Mouse (Mus musculus) intestine, embryonic 16.5 days (tissue): Measurements from ENCODE around the gene Elavl2. TPM values are rescaled to one million over a fixed set of nuclear protein-coding genes. Genes with fewer than 3 reads are reported as not detected.

Source experiments
- ATAC-seq: fragments of 200-750 bp; cut with Nextera tagmentation; 2 replicates; pipeline ENCODE4 v1.8.0; 2017; ENCODE audit warnings: moderate TSS enrichment, moderate library complexity
- H3K27ac ChIP-seq: fragments of 300-500 bp; sonication (generic); 2 replicates; pipeline ENCODE4 v1.5.1; 2014; ENCODE audit warnings: mild to moderate bottlenecking, low read length
- H3K27me3 ChIP-seq: fragments of 300-500 bp; sonication (generic); replicated peaks from 2 replicates; pipeline ENCODE4 v1.6.1; 2014; ENCODE audit warnings: low read length, control low read depth, mixed read lengths; ENCODE audit not compliant: control insufficient read depth, insufficient read depth
- H3K36me3 ChIP-seq: fragments of 300-500 bp; sonication (generic); 2 replicates; pipeline ENCODE4 v1.6.1; 2014; ENCODE audit warnings: low read length, control low read depth; ENCODE audit not compliant: control insufficient read depth, insufficient read depth
- H3K4me1 ChIP-seq: fragments of 300-500 bp; sonication (generic); 2 replicates; pipeline ENCODE4 v1.6.1; 2014; ENCODE audit warnings: low read length, control low read depth, mixed read lengths; ENCODE audit not compliant: control insufficient read depth, insufficient read depth
- H3K4me2 ChIP-seq: fragments of 300-500 bp; sonication (generic); 2 replicates; pipeline ENCODE4 v1.6.1; 2014; ENCODE audit warnings: low read depth, low read length, control low read depth
- H3K4me3 ChIP-seq: fragments of 300-500 bp; sonication (generic); 2 replicates; pipeline ENCODE4 v1.5.1; 2014; ENCODE audit warnings: mild to moderate bottlenecking, low read length
- H3K9ac ChIP-seq: fragments of 300-500 bp; sonication (generic); 2 replicates; pipeline ENCODE4 v1.6.1; 2014; ENCODE audit warnings: low read depth, low read length
- H3K9me3 ChIP-seq: fragments of 300-500 bp; sonication (generic); 2 replicates; pipeline ENCODE4 v1.6.1; 2016; ENCODE audit warnings: low read length, control low read depth; ENCODE audit not compliant: control insufficient read depth
- WGBS: fragments of 180-500 bp; shearing (Covaris S2); extraction: QIAGEN DNeasy Blood & Tissue Kit; methylation state at CpG from one replicate; pipeline ENCODE4 v1.1.7; 2014; 5-methylcytosine and 5-hydroxymethylcytosine counted together
- polyA plus RNA-seq: library from polyadenylated mRNA; unstranded; fragments of >200 nt; fragmentation: Nextera tagmentation; extraction: Ambion mirVana; gene quantifications from 2 replicates; pipeline ENCODE4 v1.2.1, GENCODE M21; 2015

Gene Elavl2
- polyA plus RNA-seq, 1 experiment from 2014 or later, result 2.6 TPM

DNA sequence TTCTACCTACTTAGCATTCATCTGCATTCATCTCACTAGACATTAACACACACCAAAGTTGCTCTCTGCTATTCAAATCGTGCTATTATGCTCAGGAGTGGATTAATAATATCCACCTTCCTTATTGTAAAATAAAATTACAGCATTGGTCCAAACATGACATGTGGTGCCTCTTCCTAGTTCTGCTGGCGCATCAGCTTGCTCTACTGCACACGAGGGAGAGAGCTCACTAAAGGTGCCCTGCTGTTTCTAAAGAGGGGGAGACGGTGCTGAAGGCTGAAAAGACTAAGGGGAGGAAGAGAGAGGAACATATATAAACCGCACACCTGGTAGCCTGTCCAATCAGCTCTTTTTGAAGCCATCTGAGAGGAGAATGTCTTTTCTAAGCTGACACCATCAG lies 38.1 kb downstream of the Elavl2 start:
- no peaks in the 10 kb centered on the region for H3K36me3 ChIP-seq
- H3K4me2 ChIP-seq, result no peak overlapping the region
- H3K9ac ChIP-seq, result no peak overlapping the region
- ATAC-seq, result no peak
- no peaks in the 10 kb centered on the region for H3K4me1 ChIP-seq
- no peaks in the 10 kb centered on the region for H3K9me3 ChIP-seq
- no peak overlapping the region for H3K27ac ChIP-seq
- 68% methylated on average over 5 of the region's 5 CpGs for WGBS
- no peaks in the 10 kb centered on the region for H3K27me3 ChIP-seq
- H3K4me3 ChIP-seq, result no peak overlapping the region

DNA sequence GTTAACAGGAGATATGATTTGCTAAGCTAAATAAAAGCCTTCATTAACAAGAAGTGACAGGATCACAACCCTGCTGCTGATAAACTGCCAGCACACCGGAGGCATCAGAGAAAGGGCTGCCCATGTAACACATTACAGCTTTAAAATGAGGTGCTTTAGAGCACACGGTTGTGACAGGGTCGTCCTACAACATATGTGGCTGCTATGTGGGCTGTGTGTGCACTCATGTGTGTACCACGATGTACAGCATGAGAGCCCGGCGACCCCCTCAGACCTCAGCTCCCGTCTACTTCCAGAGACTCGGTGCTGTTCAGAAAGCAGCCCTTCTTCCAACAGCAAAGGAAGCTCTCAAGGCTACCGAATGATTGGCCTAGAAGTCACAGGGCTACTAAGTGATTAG lies 47.4 kb downstream of the Elavl2 start:
- H3K4me3 ChIP-seq, result no peak overlapping the region
- WGBS, result 67% methylated on average over 9 of the region's 9 CpGs
- no peaks in the 10 kb centered on the region for H3K27me3 ChIP-seq
- no peak overlapping the region for H3K9ac ChIP-seq
- no peaks in the 10 kb centered on the region for H3K36me3 ChIP-seq
- ATAC-seq, result no peak
- H3K4me1 ChIP-seq, result no peaks in the 10 kb centered on the region
- no peak overlapping the region for H3K27ac ChIP-seq
- H3K4me2 ChIP-seq, result no peak overlapping the region
- H3K9me3 ChIP-seq, result no peaks in the 10 kb centered on the region

GRCm38 (mm10) chr4:91349579-91349978 lies 51.0 kb downstream of the Elavl2 start:
- H3K27ac ChIP-seq, result no peak overlapping the region
- no peak for ATAC-seq
- WGBS, result 80% methylated on average over 5 of the region's 5 CpGs
- no peak overlapping the region for H3K4me3 ChIP-seq
- H3K36me3 ChIP-seq, result no peaks in the 10 kb centered on the region
- H3K27me3 ChIP-seq, result no peaks in the 10 kb centered on the region
- no peaks in the 10 kb centered on the region for H3K4me1 ChIP-seq
- no peaks in the 10 kb centered on the region for H3K9me3 ChIP-seq
- no peak overlapping the region for H3K9ac ChIP-seq
- H3K4me2 ChIP-seq, result no peak overlapping the region

DNA sequence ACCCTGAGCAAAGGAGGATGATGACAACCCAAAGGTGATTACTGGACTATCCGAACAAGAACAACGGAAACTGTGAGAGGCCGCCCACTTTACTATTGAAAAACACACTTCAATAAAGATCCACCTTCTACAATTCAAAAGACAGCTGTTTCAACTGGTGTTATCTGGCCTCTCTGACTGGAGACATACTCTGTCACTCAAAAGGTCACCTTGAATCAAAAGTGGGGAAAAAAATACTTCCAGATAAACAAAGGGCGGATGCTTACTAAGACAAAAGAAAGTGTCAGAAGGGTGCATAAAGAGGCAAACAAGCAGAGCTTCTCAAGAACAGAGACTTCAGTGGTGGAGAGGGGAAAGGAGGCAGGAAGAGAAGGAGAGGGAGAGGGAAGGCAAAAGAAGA lies 66.4 kb downstream of the Elavl2 start:
- Histone ChIP-seq H3K4me1 (no peaks in the 10 kb centered on the region), H3K4me2 (no peak overlapping the region), H3K27ac (no peak overlapping the region), H3K9ac (no peak overlapping the region), H3K36me3 (no peaks in the 10 kb centered on the region), H3K4me3 (no peak overlapping the region), H3K9me3 (no peaks in the 10 kb centered on the region), H3K27me3 (no peaks in the 10 kb centered on the region)
- ATAC-seq, result no peak
- WGBS, result 80% methylated on average over 4 of the region's 4 CpGs

- no peak overlapping the region for H3K9ac ChIP-seq
- H3K9me3 ChIP-seq, result no peaks in the 10 kb centered on the region
- no peak overlapping the region for H3K4me3 ChIP-seq
- H3K27ac ChIP-seq, result no peak overlapping the region
- no peaks in the 10 kb centered on the region for H3K4me1 ChIP-seq
- no peak for ATAC-seq
- no peaks in the 10 kb centered on the region for H3K27me3 ChIP-seq
- H3K36me3 ChIP-seq, result no peaks in the 10 kb centered on the region
- no peak overlapping the region for H3K4me2 ChIP-seq
- 92% methylated on average over 1 of the region's 1 CpGs for WGBS
These were observed 89.8 kb downstream of the Elavl2 start for GRCm38 (mm10) chr4:91310801-91311200.

GRCm38 (mm10) chr4:91297706-91298105 lies 102.9 kb downstream of the Elavl2 start:
- no peaks in the 10 kb centered on the region for H3K36me3 ChIP-seq
- no peaks in the 10 kb centered on the region for H3K4me1 ChIP-seq
- H3K9me3 ChIP-seq, result no peaks in the 10 kb centered on the region
- ATAC-seq, result no peak
- H3K27ac ChIP-seq, result no peak overlapping the region
- no peak overlapping the region for H3K9ac ChIP-seq
- no peak overlapping the region for H3K4me2 ChIP-seq
- H3K27me3 ChIP-seq, result no peaks in the 10 kb centered on the region
- no peak overlapping the region for H3K4me3 ChIP-seq

- H3K36me3 ChIP-seq, result no peaks in the 10 kb centered on the region
These were observed 105.3 kb downstream of the Elavl2 start for GRCm38 (mm10) chr4:91295317-91295716.

GRCm38 (mm10) chr4:91291526-91291925 lies 109.1 kb downstream of the Elavl2 start:
- WGBS, result 77% methylated on average over 1 of the region's 1 CpGs
- no peak overlapping the region for H3K27ac ChIP-seq
- no peaks in the 10 kb centered on the region for H3K9me3 ChIP-seq
- H3K4me2 ChIP-seq, result no peak overlapping the region
- no peaks in the 10 kb centered on the region for H3K36me3 ChIP-seq
- H3K4me3 ChIP-seq, result no peak overlapping the region
- no peaks in the 10 kb centered on the region for H3K4me1 ChIP-seq
- no peak overlapping the region for H3K9ac ChIP-seq
- no peaks in the 10 kb centered on the region for H3K27me3 ChIP-seq
- no peak for ATAC-seq

More at GRCm38 (mm10) chr4:91295317-91295716, 105.3 kb downstream of the Elavl2 start:
- Histone ChIP-seq H3K4me1 (no peaks in the 10 kb centered on the region), H3K4me2 (no peak overlapping the region), H3K4me3 (no peak overlapping the region), H3K9ac (no peak overlapping the region), H3K27me3 (no peaks in the 10 kb centered on the region), H3K27ac (no peak overlapping the region), H3K9me3 (no peaks in the 10 kb centered on the region)
- no peak for ATAC-seq
- WGBS, result 66% methylated on average over 4 of the region's 4 CpGs

GRCm38 (mm10) chr4:91290373-91290772 lies 110.2 kb downstream of the Elavl2 start:
- H3K4me1 ChIP-seq, result no peaks in the 10 kb centered on the region
- no peaks in the 10 kb centered on the region for H3K36me3 ChIP-seq
- H3K27ac ChIP-seq, result no peak overlapping the region
- 75% methylated on average over 1 of the region's 1 CpGs for WGBS
- H3K4me2 ChIP-seq, result no peak overlapping the region
- H3K9ac ChIP-seq, result no peak overlapping the region
- H3K4me3 ChIP-seq, result no peak overlapping the region
- H3K9me3 ChIP-seq, result no peaks in the 10 kb centered on the region
- no peaks in the 10 kb centered on the region for H3K27me3 ChIP-seq
- no peak for ATAC-seq

- Histone ChIP-seq H3K4me1 (no peaks in the 10 kb centered on the region), H3K4me3 (no peak overlapping the region), H3K9ac (no peak overlapping the region), H3K9me3 (no peaks in the 10 kb centered on the region), H3K36me3 (no peaks in the 10 kb centered on the region), H3K27ac (no peak overlapping the region), H3K4me2 (no peak overlapping the region), H3K27me3 (no peaks in the 10 kb centered on the region)
- 89% methylated on average over 1 of the region's 1 CpGs for WGBS
- ATAC-seq, result no peak
These were observed 111.4 kb downstream of the Elavl2 start for GRCm38 (mm10) chr4:91289151-91289550.
